Mouse (Mus musculus) lung, postnatal 0 days (tissue): Measurements from ENCODE around the gene Vmn1r198.

Source experiments
- CTCF ChIP-seq: IDR thresholded peaks from 2 replicates; pipeline ENCODE4 v1.5.1; 2016; ENCODE audit warnings: antibody characterized with exemption, mild to moderate bottlenecking
- EP300 ChIP-seq: IDR thresholded peaks from 2 replicates; pipeline ENCODE4 v1.6.1; 2016; ENCODE audit warnings: antibody characterized with exemption, mild to moderate bottlenecking, control low read depth

DNA sequence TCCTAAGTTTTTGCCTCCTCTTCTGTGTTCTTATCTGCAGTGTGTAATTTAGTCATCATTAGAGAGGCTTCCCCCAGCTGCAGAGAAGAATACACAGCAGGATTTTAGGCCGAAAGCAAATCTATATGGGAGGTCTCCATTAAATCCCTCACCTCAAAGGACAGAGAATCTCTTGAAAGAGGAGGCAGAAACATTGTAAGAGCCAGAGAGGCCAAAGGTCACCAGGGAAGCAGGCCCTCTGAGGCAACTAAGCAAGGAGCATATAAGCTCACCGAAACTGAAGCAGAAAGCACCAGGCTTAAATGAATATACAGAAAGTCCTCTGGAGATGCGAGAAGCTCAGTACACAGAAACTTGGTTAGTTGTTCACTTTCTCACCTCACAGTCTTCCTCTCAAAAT lies 39.9 kb downstream of the Vmn1r198 start, which contains the start of gene Vmn1r200:
- TF ChIP-seq CTCF: no peak
- TF ChIP-seq EP300: no peak
